Mouse (Mus musculus) left cerebral cortex, adult 18-20 months (tissue): ENCODE results near the gene Hist1h2ak. TPM values are rescaled to one million over a fixed set of nuclear protein-coding genes. Genes with fewer than 3 reads are reported as not detected.
A peak's percentile ranks its signal among the peaks of the same experiment; 100 is the strongest.
"Not testable (repeated sequence)": the region's sequence is repeated elsewhere in the genome, so short reads cannot be mapped to it uniquely, and the experiment has no call there.

Experiments
- DNase-seq, 2 experiments: peaks; one replicate each; pipeline ENCODE4 v3.0.0; 2021 to 2022; ENCODE audit warnings: low spot score in 2 of 2, mixed read lengths in 1 of 2
- total RNA-seq, 2 experiments: library from RNA; stranded (reverse); gene quantifications; 2 replicates each; pipeline ENCODE4 v1.2.3; 2021

The Hist1h2ak gene
- total RNA-seq, 2 experiments from 2014 or later = 10.2 to 19.7 TPM

DNA sequence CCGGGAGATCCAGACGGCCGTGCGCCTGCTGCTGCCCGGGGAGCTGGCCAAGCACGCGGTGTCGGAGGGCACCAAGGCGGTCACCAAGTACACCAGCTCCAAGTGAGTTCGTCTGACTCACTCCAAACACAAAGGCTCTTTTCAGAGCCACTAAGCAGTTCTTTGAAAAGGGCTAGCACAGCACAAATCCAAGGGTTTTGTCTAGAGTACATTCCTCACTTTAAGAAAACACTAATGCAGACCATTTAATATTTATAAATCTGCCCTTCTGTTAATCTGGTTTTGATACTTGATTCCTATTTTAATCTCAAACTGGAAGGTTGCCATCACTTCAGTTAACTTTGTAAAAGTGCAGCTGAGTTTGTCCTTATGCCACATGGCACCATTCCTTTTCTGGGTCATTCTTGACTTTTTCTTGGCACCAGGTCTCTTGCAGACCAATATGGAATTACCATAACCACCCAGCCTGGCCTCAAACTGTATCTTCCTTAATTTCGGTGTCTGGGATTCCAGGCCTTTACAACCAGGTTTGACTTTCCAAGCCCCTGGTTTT, 31.2 kb downstream of the Hist1h2ak start:
- no peak for DNase-seq

GRCm38 (mm10) chr13:21721757-21722372, 31.8 kb downstream of the Hist1h2ak start, which contains the start of gene Hist1h2bm:
Hist1h2bm (plus strand) TSS chr13:21722044.
- peak; percentile 54 to 55 for DNase-seq

GRCm38 (mm10) chr13:21721107-21721756, 32.4 kb downstream of the Hist1h2ak start:
- not testable (repeated sequence) for DNase-seq

- no peak for DNase-seq
These were observed 35.1 kb downstream of the Hist1h2ak start for GRCm38 (mm10) chr13:21718381-21719080.

- peak; percentile 83 to 92 for DNase-seq
These were observed 36.0 kb downstream of the Hist1h2ak start, which contains the start of gene Hist1h3h for GRCm38 (mm10) chr13:21717397-21718357. Hist1h3h (plus strand) TSS chr13:21717659.

GRCm38 (mm10) chr13:21716540-21717391, 36.9 kb downstream of the Hist1h2ak start:
- DNase-seq = peak in 1 of 2 experiments; percentile 8

DNA sequence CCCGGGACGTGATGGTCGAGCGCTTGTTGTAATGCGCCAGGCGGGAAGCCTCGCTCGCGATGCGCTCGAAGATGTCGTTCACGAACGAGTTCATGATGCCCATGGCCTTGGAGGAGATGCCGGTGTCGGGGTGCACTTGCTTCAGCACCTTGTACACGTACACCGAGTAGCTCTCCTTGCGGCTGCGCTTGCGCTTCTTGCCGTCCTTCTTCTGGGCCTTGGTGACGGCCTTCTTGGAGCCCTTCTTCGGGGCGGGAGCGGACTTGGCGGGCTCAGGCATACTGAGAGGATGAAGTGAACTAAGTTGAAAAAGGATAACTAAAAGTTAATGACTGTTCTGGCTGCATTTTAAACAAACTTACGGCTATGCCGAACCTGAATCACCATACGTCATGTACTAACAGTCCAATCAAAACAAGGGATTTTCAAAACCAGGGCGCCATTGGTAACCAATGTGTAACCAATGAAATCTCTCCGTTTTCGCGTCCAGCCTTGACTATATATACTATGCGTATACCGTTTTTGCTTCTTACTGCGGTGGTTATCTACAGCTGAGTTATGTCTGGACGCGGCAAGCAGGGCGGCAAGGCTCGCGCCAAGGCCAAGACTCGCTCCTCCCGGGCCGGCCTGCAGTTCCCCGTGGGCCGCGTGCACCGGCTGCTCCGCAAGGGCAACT, 37.6 kb downstream of the Hist1h2ak start, which contains the start of the genes Hist1h2bl and Hist1h2ai:
Gene Hist1h2bl, minus strand, starts transcription at position 280 of the 676 bp plus-strand sequence.
Gene Hist1h2ai, plus strand, starts transcription at position 559 of the 676 bp plus-strand sequence.
- peak; percentile 74 to 83 for DNase-seq

DNA sequence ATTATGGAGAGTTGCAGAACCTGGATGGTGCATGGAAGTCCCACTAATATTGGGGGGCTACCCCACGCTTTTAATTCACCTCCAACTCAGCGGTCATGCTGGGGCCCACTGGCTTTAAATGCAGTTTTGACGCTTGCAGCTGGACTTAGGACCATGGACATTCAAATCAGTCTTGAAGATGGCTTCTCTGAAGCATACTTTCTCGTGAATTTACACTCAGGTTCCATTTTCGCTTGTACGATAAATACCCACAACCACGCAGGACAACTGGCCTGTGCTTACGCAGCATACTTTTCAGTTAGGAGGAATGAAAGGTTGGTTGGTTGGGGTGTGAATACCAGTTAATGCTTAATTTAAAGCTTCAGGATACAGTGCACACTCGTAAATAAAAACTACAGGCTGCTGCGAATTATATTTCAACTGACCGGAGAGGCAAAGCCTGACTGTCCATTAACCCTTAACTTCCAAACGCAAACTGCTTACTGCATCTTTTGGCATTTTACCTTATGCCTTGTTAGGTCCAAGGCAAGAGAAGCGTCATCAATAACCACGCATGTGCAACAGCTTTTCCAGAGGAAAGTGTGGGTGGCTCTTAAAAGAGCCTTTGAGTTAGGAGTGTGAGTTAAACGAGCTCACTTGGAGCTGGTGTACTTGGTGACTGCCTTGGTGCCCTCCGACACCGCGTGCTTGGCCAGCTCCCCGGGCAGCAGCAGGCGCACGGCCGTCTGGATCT, 38.3 kb downstream of the Hist1h2ak start:
- DNase-seq = no peak

DNA sequence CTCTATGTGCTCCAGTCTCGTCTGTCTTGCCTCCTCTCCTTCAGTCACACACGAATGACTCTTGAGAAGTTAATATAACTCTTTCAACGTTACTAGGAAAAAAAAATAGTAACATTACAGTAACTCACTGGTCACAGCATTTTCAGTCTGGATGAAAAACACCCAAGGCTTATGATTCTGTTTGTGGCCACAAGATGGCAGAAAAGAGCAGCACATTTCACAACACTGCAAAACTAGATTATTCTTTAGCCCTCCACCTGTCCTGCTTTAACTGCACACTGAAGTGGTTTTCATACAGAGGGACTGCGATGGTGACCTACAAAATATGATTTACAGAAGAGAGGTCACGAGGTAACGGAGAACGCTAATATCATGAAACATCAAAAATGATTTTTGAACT, 38.9 kb downstream of the Hist1h2ak start:
- DNase-seq = peak; percentile 69 to 72

DNA sequence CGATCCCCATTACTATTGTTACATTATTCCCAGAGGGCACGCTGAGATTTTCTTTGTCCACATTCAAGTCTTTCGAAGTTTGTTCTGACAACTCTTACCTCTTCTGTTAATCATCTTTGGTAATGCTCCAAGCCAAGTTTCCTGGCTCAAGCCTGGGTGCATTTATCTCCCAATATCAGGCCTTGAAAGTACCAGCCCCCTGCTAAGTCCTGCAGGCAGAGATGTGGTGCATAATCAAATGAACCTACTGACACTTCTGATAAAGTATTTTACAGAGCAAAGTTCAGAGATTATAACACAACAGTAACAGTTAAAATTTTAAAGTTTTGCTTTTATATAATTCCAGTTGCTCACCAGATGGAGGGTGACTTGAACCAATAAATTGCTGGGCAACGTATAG, 41.9 kb downstream of the Hist1h2ak start:
- DNase-seq = no peak

GRCm38 (mm10) chr13:21710821-21711525, 42.7 kb downstream of the Hist1h2ak start:
- DNase-seq = peak; percentile 77 to 84

- peak; percentile 90 to 91 for DNase-seq
These were observed 43.5 kb downstream of the Hist1h2ak start for GRCm38 (mm10) chr13:21710031-21710711.

- no peak for DNase-seq
These were observed 47.0 kb downstream of the Hist1h2ak start for GRCm38 (mm10) chr13:21706669-21707068.
